Mouse (Mus musculus): ENCODE results near the gene Trp53tg5. TPM values are rescaled to one million over a fixed set of nuclear protein-coding genes. Genes with fewer than 3 reads are reported as not detected.

Trp53tg5 gene
- total RNA-seq, 2 experiments from 2014 or later: not detected

DNA sequence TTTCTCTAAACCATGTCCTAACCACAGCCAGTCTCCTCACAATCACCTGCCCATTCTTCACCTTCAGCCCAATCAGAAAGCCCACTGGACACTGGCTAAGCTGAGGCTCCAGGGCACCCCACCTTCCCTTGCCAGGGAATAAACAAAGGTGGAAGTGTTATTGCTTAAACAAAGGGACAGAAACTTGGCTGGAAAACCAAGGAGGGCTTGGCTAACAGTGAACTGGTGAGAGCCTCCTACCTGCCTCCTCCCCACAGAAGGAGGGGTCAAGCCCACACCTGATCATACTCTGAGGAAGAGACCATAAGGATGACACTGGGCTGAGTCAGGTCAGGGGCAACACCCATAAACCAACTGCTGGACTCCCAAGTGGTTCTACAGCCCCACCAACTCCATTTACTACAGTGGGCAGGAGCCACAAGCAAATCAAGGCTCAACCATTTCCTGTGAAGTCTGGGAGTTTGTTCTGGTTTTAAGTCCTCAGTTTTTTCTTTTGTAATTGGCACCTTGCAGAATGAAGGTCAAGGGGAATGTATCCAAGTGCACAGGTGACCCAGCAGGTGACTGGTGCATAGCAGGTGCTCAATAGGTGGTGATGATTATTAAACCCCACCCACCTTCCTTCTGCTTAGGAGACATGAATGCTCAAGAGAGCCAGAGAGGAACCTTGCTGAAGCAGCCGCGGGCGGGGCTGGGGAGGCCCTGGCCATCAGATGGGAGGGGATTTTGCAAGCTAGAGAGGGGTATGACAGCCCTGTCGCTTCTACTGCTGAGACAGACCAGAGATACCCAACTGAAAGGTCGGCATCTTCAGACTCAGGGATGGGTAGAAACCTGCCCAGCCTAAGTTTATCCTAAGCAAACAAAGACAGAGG is 38.1 kb downstream of the Trp53tg5 start:
- no peak for ATAC-seq (ENCODE audit: poor library complexity, severe bottlenecking)

DNA sequence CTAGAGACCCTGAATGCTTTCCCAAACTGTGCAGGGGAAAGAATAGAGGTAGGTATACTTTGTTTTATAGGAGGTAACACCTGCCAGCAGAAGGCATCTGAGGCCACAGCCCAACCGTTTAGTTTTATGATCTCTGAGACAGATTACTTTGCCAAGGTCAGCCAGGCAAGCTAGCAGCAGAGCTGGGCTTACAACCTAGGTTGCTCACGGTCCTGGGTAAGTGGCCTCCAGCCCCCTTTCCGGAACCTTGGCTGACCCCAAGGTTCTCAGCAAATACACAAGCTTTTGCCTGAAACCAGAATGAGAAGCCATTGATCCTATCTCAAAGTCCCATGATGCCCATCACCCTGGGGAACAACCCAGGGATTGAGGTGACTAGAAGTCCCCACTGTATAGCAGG is 38.8 kb downstream of the Trp53tg5 start:
- ATAC-seq (ENCODE audit: poor library complexity, severe bottlenecking): no peak

DNA sequence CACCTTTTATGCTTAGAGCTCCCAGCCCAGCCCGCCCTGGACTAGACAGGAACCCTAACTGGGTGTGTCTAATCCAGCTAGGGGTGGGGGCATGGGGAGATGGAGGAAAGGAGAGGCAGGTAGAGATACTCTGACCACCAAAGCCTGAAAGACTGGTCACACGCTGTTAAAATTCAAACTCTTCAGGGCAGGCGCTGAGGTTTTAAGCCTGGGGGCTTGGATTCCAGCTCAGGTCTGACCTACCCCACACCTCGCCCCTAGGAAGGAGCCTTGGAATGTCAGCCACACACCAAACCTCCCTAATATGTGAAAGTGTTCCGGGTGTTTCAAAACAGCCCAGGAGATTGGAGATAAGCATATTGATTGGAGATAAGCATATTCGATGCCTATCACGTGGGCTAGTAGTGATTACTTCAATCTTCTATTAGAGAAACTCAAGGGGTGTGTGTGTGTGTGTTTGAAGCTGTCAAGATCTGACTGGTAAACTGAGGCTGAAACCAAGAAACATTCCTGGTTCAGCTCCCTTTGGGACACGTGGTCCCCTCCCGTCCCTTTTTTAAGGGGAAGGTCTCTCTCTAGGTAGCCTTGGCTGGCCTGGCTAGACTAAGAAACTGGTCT is 40.1 kb downstream of the Trp53tg5 start:
- no peak for ATAC-seq (ENCODE audit: poor library complexity, severe bottlenecking)

DNA sequence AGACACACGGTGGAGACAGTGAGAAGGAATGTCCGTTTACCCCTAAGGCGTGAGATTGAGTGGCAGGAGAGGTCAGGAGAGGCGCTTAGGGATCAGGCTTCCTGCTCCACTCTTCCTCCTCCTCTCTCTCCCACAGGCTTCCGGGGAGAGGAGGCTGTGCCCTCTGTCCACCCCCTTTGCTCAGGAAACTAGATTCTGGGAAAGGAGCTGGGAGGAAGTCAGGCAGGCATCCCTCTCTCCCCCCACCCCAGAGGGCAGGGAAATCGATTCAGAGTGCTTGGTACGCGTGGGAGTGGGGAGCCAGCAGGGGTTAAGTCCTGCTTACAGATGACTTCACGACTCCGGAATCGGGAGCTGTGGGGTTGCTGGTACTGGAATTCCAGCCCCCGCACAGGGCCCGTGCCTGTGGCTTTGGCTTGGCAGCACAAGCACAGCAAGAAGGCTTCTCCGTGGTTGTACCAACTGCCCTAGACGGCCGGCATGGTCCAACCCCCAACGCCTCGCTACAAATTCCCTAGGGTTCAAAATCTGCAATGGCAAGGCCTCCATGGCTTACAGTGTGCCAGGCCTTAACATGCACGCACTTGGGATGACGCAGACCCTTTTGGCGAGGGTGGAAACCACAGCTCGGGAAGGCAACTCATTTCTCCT is 40.9 kb downstream of the Trp53tg5 start:
- no peak for ATAC-seq (ENCODE audit: poor library complexity, severe bottlenecking)

DNA sequence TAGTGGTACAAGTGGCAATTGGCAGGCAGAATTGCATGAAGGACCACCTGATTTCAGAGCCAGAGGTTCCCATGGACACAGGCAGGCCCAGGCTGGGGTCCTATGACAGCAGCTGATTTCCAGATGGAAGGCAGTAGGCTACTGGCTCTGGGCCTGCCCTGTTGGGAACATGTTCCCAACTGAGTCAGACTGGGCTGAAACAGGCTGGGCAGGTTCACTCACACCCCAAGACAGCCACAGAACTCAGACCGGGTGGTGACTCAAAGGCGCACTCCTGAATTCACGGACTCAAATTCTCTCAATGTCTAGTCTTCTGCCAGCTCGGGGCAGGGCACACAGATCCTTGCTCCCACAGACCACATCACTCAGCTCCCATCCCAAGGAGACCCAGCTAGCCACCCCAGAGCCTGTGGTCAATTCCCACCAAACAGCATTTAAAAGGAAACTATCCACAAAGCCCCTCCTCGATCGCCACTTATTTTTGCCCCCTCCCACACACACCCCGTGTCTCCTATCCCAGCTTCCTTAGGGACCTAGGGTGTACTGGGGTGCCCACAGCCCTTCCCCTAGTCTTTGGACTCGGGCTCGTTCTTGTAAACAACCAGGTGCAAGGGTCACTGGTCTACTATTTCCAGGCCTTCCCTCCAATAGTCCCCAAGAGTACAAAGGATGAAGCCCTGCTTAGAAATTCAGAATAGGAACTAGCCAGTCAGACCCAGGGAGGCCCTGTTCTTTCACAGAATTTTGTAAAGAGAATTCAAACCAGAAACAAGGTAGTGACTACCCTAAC is 41.7 kb downstream of the Trp53tg5 start:
- ATAC-seq (ENCODE audit: poor library complexity, severe bottlenecking): no peak

DNA sequence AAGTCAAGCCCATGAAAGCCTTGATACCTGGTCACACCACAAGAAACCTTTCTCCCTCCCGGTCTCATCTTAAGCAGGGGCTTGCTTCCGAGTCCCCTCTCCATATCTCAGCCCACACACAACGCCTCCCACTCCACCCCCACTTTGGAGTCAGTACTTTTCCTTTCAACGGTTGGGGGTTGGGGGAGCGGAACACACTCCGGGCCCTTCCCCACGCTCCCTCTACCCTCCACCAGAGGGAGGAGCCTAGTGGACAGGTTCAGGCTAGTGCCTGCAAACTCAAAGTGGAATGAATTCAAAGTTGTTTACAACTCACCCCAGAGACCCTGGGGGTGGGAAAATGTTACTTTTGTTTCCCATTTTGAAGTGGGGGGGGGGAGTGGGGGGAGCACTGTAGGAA is 42.8 kb downstream of the Trp53tg5 start:
- no peak for ATAC-seq (ENCODE audit: poor library complexity, severe bottlenecking)

DNA sequence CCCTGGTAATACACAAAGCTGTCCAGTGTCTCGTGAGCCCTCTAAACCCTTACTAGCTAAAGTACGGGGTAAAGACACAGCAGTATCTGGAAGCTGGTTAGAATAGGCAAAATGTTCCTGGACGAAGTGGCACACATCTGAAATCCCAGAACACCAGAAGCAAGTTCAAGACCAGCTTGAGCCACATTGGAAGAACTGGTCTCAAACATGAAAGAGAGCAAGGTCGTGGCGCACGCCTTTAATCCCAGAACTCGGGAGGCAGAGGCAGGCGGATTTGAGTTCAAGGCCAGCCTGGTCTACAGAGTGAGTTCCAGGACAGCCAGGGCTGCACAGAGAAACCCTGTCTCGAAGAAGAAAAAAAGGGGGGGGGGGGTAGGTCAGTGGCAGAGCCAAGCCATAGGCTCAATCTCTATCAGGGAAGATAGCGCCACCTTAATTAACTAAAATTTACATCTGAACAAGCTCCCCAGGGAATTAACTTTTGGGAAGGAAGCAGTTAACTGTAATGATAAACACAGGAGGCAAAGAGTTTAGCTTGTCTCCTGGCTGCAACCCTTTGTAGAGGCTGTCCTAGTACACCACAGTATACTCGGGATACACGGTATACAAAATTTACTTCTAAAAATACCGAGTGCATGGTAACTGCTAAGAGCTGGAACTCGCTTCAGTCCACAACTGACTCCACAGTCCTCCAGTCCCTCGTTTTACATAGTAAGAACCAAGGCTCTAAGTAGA is 43.5 kb downstream of the Trp53tg5 start:
- no peak for ATAC-seq (ENCODE audit: poor library complexity, severe bottlenecking)

DNA sequence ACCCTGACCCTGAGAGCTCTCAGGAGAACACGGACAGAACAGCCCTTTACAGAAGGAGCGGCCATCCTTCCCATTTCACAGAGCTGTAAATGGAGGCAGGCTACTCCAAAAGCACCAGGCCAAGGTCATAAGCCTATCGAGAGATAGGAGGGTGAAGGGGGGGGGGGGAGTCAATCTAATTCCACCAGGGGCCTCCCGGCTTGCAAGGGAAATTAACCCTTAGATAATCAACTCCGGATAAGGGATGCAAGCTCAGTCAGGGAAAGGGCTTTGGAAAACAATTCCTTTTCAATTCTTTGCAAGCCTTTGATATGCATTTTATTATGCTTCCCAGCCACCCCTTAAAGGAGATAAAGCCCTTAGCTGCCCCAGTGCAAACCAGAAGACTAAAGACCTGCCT is 45.1 kb downstream of the Trp53tg5 start:
- ATAC-seq (ENCODE audit: poor library complexity, severe bottlenecking): no peak

DNA sequence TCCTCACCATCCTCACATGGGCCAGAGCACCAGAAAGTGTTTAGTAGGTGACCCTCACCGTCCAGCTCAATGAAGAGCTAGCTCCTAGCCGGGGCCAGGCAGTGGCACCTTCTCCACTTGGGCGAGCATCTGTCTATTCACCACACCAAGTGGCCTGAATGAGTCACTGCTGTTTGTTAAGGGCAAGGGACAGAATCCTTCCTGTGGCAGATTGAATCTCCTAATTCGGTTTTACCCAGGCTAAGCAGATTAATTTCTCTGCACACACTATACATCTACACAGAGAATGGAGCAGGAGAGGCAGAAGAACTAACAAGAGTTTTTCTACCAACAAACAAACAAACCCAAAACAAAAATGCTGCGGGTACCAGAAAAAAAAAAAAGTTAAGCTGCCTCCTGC is 46.6 kb downstream of the Trp53tg5 start:
- ATAC-seq (ENCODE audit: poor library complexity, severe bottlenecking): no peak

DNA sequence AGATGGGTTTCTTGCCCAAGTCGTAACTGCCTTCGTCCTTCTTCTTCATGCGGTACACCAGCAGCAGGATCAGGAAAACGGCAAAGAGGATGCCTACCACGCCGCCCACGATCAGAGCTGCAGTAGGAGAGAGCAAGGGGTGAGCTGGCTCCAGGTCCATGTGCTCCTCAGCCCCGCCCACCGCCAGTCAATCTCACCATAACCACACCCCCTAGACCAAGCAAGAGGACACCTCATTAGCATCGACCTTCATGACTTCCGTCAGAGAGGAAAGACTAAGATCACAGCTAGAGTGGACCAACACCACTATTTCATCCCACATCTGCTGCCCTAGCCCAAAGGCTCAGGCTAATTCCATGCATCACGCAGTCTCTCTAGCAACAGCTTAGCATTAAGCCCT is 47.4 kb downstream of the Trp53tg5 start:
- ATAC-seq (ENCODE audit: poor library complexity, severe bottlenecking): no peak

DNA sequence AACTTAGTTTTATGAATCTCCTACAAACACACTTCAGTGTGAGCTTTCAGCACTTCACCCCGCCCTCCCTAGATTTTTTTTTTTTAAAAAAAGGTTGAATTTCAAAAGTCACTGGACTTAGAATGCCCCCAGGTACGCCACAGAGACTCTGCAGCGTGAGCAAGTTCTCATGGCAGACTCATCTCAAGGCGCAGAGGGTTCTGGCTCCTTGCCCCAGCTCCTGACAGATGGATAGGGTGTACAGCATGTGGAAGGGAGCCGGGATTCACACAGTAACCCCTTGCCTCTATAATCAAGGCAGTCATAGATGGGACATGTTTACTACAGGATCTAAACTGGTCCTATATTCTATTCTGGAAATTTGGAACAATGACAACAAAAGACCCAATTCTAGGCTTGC is 48.1 kb downstream of the Trp53tg5 start:
- ATAC-seq (ENCODE audit: poor library complexity, severe bottlenecking): no peak

DNA sequence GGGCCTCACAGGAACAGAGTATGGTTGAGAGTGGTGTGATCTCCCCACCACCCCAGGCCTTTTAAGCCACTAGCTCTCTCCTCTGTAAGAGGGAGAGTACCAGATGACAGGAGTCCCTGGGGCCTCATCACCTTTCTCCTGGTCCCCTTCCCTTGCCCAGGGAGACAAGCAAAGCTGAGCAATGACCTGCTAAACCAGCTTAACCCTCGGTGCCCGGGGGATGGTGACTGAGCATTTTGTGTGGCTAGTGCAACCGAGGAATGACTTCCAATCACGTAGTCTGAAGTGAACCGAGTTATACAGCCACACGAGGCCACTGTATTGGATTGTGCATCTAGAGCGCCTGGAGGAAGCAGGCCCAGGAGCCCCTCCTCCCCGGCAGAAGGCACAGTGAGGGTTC is 49.1 kb downstream of the Trp53tg5 start:
- ATAC-seq (ENCODE audit: poor library complexity, severe bottlenecking): no peak

DNA sequence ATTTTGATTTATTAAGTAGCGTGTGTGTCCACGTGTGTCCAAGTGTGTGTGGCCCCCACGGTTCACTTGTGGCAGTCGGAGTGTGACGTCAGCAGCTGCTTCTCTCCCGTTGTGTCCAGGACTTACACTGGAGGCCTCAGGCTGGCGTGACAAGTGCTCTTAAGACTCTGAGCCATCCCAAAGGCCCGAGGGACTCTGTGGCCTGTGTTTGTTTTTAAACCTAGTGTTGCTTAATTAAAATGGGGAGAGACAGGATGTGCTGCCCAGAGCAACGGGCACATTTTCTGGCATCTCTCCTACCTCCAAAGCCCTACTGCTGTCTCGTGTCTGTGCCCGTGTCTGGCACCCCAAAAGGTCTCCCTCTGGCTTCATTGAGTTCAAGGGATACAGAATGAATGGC is 50.1 kb downstream of the Trp53tg5 start:
- ATAC-seq (ENCODE audit: poor library complexity, severe bottlenecking): no peak

DNA sequence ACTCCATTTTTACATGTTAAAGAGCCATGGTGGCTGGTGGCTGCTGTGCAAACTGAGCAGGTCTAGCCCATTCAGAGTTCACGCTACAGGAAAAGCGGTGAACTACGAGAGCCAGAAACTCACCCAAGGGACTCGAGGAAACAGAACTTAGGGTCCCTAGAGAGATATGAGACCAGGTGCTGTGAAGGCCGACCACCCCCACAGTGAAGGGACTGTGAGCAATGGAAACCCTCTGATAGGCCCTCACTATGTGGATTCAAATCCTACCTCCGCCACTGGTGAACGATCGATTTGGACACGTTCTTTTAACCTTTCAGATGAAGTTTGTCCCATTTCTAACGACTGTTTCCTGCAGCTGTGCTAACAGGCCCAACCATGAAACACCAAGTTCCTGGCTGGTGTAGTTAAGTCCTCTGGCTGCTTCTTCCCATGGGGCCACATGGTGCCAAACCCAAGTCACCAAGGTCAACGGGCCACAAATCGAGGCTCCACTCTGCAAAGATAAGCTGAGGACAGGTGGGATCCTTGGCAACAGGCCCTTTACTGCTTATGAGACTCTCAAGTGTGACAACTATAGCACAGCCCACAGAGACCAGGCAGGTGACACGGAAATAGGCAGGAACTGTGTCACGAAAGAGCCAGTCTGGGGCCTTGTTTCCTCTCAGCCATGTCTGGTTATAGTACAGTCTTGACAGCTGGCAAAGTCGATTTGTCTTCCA is 50.7 kb downstream of the Trp53tg5 start:
- ATAC-seq (ENCODE audit: poor library complexity, severe bottlenecking): no peak

DNA sequence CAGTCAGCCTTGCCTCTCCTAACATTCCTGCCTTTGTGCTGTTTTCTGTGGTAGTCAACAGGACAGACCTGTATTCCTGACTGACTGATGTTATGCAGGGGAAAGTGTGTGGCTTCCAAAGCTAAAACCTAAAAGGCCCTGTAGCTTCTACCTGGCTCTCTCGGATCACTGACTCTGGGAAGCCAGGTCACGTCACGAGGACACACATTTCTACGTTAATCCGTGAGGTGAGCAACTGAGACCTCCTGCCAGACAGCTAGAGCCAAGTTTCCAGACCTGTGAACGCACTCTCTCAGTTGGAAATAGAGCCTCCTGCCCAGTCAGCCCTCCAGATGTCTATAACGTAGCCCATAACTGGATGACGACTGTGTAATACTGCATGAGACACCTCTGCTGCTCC is 51.5 kb downstream of the Trp53tg5 start:
- no peak for ATAC-seq (ENCODE audit: poor library complexity, severe bottlenecking)

DNA sequence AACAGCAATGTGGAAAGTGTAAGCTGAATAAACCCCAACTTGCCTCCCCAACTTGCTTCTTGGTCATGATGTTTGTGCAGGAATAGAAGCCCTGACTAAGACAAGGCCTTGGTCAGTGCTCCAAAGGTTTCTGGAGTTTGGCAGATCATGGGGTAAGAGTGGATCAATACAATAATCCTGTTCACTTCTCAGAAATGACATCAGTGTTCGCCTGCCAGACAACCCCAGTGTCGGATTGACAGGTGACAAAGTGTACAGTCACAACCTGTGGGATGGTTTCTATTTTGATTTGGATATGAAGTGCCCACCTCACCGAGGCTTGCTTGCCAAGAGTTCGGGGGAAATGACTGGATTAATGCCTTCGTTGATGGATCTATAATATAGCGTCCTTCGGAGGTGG is 52.2 kb downstream of the Trp53tg5 start:
- no peak for ATAC-seq (ENCODE audit: poor library complexity, severe bottlenecking)
